Mouse (Mus musculus) testis, adult 2 months (tissue): Measurements from ENCODE around the gene Ssx2ip. TPM values are rescaled to one million over a fixed set of nuclear protein-coding genes. Genes with fewer than 3 reads are reported as not detected.

Source experiments
- H3K27ac ChIP-seq: fragments of 200-500 bp; 2 replicates; pipeline ENCODE4 v1.5.1; 2012; ENCODE audit warnings: low read depth, low read length; ENCODE audit not compliant: control insufficient read depth, insufficient read depth
- H3K27me3 ChIP-seq: fragments of 200-500 bp; 2 replicates; pipeline ENCODE4 v1.6.1; 2012; ENCODE audit warnings: mild to moderate bottlenecking, low read length, moderate library complexity; ENCODE audit not compliant: control insufficient read depth, insufficient read depth
- H3K36me3 ChIP-seq: fragments of 200-500 bp; 2 replicates; pipeline ENCODE4 v1.6.1; 2012; ENCODE audit warnings: mild to moderate bottlenecking, low read length; ENCODE audit not compliant: control insufficient read depth, insufficient read depth
- H3K4me1 ChIP-seq: fragments of 200-500 bp; 2 replicates; pipeline ENCODE4 v1.6.1; 2012; ENCODE audit warnings: low read length; ENCODE audit not compliant: control insufficient read depth, insufficient read depth
- H3K4me3 ChIP-seq: fragments of 200-500 bp; 2 replicates; pipeline ENCODE4 v1.5.1; 2012; ENCODE audit warnings: low read depth, mild to moderate bottlenecking, low read length, moderate library complexity, mixed read lengths; ENCODE audit not compliant: control insufficient read depth
- CTCF ChIP-seq: fragments of 200-500 bp; IDR thresholded peaks from 2 replicates; pipeline ENCODE4 v1.5.1; 2012; ENCODE audit warnings: low read depth, mild to moderate bottlenecking, inconsistent platforms, low read length, moderate library complexity; ENCODE audit not compliant: control insufficient read depth, insufficient read depth, insufficient replicate concordance
- POLR2A ChIP-seq: fragments of 200-500 bp; IDR thresholded peaks from 2 replicates; pipeline ENCODE4 v1.6.1; 2012; ENCODE audit warnings: low read depth, mild to moderate bottlenecking, inconsistent platforms, low read length, moderate library complexity; ENCODE audit not compliant: control insufficient read depth
- polyA plus RNA-seq: library from polyadenylated mRNA; depleted of rRNA; stranded (reverse); fragments of >200 nt; gene quantifications from 2 replicates; pipeline ENCODE4 v1.2.3, GENCODE M21; 2012

Ssx2ip gene
- polyA plus RNA-seq, 1 experiment: 94.7 TPM

DNA sequence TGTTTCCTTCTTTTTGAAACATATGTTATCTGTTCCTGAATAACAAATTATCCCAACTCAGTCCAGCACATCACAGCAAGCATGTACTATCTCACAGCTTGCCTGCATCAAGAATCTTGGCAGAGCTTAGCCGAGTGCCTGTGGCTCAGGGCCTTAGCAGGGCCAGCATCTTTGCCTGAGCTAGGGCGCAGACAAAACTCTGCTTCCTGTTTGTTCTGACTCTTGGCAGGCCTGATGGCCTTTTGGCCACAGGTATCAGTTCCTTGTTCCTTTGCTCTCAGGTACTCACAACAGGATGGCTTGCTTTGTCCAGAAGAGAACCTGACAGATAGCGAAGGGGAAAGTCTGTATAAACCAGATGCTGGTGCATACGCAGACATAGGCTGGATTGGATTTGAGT lies 9.6 kb downstream of the Ssx2ip start:
- H3K27me3 ChIP-seq: no peaks in the 10 kb centered on the region
- no peak for TF ChIP-seq CTCF
- H3K4me3 ChIP-seq: no peak overlapping the region
- H3K4me1 ChIP-seq: no peaks in the 10 kb centered on the region
- H3K36me3 ChIP-seq: no peaks in the 10 kb centered on the region; the same call in 1 of the 2 replicates
- H3K27ac ChIP-seq: no peak overlapping the region

- Histone ChIP-seq H3K4me3 (no peak overlapping the region), H3K4me1 (no peaks in the 10 kb centered on the region), H3K36me3 (no peaks in the 10 kb centered on the region; the same call in none of the 2 replicates), H3K27me3 (no peaks in the 10 kb centered on the region), H3K27ac (no peak overlapping the region)
- TF ChIP-seq POLR2A: no peak
- TF ChIP-seq CTCF: no peak
These were observed 10.1 kb downstream of the Ssx2ip start for GRCm38 (mm10) chr3:146414555-146414954.

DNA sequence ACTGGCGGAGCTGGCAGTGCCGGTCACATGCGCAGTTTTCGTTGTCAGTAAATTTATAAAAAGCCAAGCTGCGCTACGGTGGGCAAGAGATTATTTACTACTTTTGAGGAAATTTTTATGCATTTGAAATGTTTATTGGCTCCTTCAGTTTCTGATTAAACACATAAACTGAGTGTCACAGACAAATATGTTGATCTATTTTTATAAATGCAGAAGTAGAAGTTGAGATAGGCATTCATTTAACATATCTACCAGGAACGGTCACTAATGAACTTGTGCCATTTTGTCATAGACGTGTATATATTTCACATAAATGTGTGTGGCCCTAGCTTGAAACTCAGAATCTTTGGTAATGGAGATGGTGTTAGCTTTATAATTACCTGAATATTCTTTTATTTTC lies 13.4 kb downstream of the Ssx2ip start:
- H3K4me1 ChIP-seq: no peaks in the 10 kb centered on the region
- no peaks in the 10 kb centered on the region for H3K27me3 ChIP-seq
- no peak overlapping the region for H3K4me3 ChIP-seq
- H3K27ac ChIP-seq: no peak overlapping the region
- TF ChIP-seq POLR2A (no peak), CTCF (no peak)
- no peaks in the 10 kb centered on the region; the same call in none of the 2 replicates for H3K36me3 ChIP-seq

DNA sequence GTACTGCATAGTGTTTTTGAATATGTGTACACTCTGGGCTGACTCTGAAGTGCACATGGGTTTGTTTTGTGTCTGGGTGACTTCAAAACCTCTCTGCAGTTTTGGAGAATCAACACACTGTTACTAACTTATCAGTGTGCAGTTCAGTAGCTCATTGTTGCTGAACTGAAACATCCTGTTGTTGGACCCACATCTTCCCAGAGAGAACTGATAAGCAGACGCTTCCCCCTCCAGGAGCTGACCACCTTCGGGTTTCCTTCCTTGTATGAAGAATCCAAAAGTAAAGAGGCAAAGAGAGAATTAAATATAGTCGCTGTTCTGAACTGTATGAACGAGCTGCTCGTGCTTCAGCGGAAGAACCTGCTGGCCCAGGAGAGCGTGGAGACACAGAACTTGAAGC lies 14.5 kb downstream of the Ssx2ip start:
- Histone ChIP-seq H3K4me3 (no peak overlapping the region), H3K4me1 (no peaks in the 10 kb centered on the region), H3K36me3 (peaks cover 2% of the 10 kb centered on the region), H3K27me3 (no peaks in the 10 kb centered on the region), H3K27ac (peak overlapping the region; percentile 56)
- TF ChIP-seq CTCF: no peak
- no peak for TF ChIP-seq POLR2A

GRCm38 (mm10) chr3:146419534-146419933 lies 15.1 kb downstream of the Ssx2ip start:
- H3K36me3 ChIP-seq: peaks cover 2% of the 10 kb centered on the region

GRCm38 (mm10) chr3:146419992-146420537 lies 15.6 kb downstream of the Ssx2ip start:
- Histone ChIP-seq H3K36me3 (peaks cover 2% of the 10 kb centered on the region), H3K4me1 (no peaks in the 10 kb centered on the region), H3K27ac (no peak overlapping the region), H3K27me3 (no peaks in the 10 kb centered on the region), H3K4me3 (no peak overlapping the region)
- TF ChIP-seq CTCF (no peak), POLR2A (no peak)

More at GRCm38 (mm10) chr3:146419534-146419933, 15.1 kb downstream of the Ssx2ip start:
- no peak for TF ChIP-seq POLR2A
- no peak for TF ChIP-seq CTCF
- H3K4me3 ChIP-seq: no peak overlapping the region
- no peaks in the 10 kb centered on the region for H3K27me3 ChIP-seq
- no peaks in the 10 kb centered on the region for H3K4me1 ChIP-seq
- no peak overlapping the region for H3K27ac ChIP-seq

DNA sequence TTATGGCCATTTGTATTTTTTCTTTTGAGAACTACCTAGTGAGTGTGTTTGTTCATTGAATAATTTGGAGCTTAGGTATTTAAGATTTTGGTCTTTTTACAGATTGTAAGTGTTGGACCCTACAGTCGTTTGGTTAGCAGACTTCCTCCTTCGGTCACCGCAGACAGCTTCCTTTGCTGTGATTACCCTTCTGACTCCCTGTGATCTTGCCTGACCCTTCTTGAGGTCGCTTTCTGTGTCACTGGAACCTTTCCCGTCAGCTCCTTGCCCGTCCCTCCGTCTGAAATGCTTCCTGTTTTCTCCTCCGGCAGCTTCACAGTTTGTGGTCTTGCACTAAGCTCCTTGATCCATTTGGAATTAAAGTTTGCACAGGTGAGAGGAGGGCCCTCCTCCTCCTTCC lies 17.3 kb downstream of the Ssx2ip start:
- Histone ChIP-seq H3K4me1 (peaks cover 2% of the 10 kb centered on the region; the same call in 1 of the 2 replicates), H3K36me3 (peaks cover 5% of the 10 kb centered on the region), H3K27me3 (no peaks in the 10 kb centered on the region), H3K27ac (no peak overlapping the region), H3K4me3 (no peak overlapping the region)
- no peak for TF ChIP-seq POLR2A
- TF ChIP-seq CTCF: no peak

- Histone ChIP-seq H3K27me3 (no peaks in the 10 kb centered on the region), H3K4me1 (peaks cover 2% of the 10 kb centered on the region; the same call in 1 of the 2 replicates), H3K4me3 (no peak overlapping the region), H3K27ac (no peak overlapping the region), H3K36me3 (peaks cover 9% of the 10 kb centered on the region)
- TF ChIP-seq CTCF (peak; percentile 46; the same call in 1 of the 2 replicates), POLR2A (no peak)
These were observed 19.3 kb downstream of the Ssx2ip start for GRCm38 (mm10) chr3:146423710-146424109.
